Mouse (Mus musculus) hindbrain, embryonic 10.5 days (tissue): ENCODE measurements at regions not wholly inside any gene's neighbourhood (a gene's known extent, or its start where the extent isn't known, plus 50 kb on each side); places are given as distances from the start of the nearest gene placed in this dataset.
A peak's percentile ranks its signal among the peaks of the same experiment; 100 is the strongest.
"Not testable (repeated sequence)": the region's sequence is repeated elsewhere in the genome, so short reads cannot be mapped to it uniquely, and the experiment has no call there.

Experiments used
- DNase-seq: peaks from one replicate; pipeline ENCODE4 v3.0.0-alpha.2; 2017; ENCODE audit warnings: low spot score
- H3K27ac ChIP-seq: fragments of 300-500 bp; sonication (generic); 2 replicates; pipeline ENCODE4 v1.5.1; 2016; ENCODE audit warnings: mild to moderate bottlenecking, moderate library complexity
- H3K27me3 ChIP-seq: fragments of 300-500 bp; sonication (generic); 2 replicates; pipeline ENCODE4 v1.6.1; 2016; ENCODE audit warnings: mild to moderate bottlenecking; ENCODE audit not compliant: poor library complexity, insufficient read depth, severe bottlenecking
- H3K36me3 ChIP-seq: fragments of 300-500 bp; sonication (generic); 2 replicates; pipeline ENCODE4 v1.6.1; 2016; ENCODE audit warnings: mild to moderate bottlenecking, moderate library complexity
- H3K4me1 ChIP-seq: fragments of 300-500 bp; sonication (generic); replicated peaks from 2 replicates; pipeline ENCODE4 v1.6.1; 2016; ENCODE audit warnings: mild to moderate bottlenecking
- H3K4me3 ChIP-seq: fragments of 300-500 bp; sonication (generic); 2 replicates; pipeline ENCODE4 v1.5.1; 2016; ENCODE audit warnings: mild to moderate bottlenecking, moderate library complexity
- H3K9me3 ChIP-seq: fragments of 300-500 bp; sonication (generic); 2 replicates; pipeline ENCODE4 v1.6.1; 2016; ENCODE audit warnings: mild to moderate bottlenecking, moderate library complexity
- WGBS: fragments of 180-500 bp; shearing (Covaris S2); methylation state at CpG from one replicate; pipeline ENCODE4 v1.1.7; 2016; 5-methylcytosine and 5-hydroxymethylcytosine counted together

DNA sequence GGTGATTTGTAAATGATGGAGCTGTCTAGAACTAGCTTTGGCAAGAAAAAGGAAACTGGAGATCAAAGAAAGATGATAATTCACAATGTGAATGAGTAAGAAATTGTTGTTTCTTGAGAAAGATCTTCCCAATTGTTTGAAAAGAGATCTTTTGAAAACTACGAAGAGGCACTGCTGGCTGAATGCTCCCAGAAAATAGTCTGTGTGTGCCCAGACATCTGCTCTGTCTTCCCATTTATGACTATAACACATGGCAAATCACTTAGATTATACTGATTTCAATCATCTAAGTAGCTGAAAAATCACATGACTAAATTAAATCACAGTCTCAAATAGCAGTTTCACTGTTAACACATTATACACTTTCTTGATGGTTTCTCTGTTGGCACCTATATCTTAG, 434.2 kb upstream of the Sema6d start:
- no peak for DNase-seq
- 91% methylated on average over 1 of the region's 1 CpGs for WGBS
- no peaks in the 10 kb centered on the region for H3K36me3 ChIP-seq
- no peak overlapping the region for H3K4me3 ChIP-seq
- no peak overlapping the region for H3K27ac ChIP-seq
- no peaks in the 10 kb centered on the region for H3K9me3 ChIP-seq
- H3K27me3 ChIP-seq, result no peaks in the 10 kb centered on the region
- no peaks in the 10 kb centered on the region for H3K4me1 ChIP-seq

GRCm38 (mm10) chr2:123688290-123689030, 401.3 kb upstream of the Sema6d start:
- Histone ChIP-seq H3K4me1 (no peaks in the 10 kb centered on the region), H3K9me3 (no peaks in the 10 kb centered on the region), H3K27me3 (no peaks in the 10 kb centered on the region), H3K27ac (no peak overlapping the region), H3K36me3 (no peaks in the 10 kb centered on the region), H3K4me3 (no peak overlapping the region)
- WGBS, result 81% methylated on average over 4 of the region's 4 CpGs
- no peak for DNase-seq

GRCm38 (mm10) chr2:123689801-123690200, 400.0 kb upstream of the Sema6d start:
- H3K4me3 ChIP-seq, result no peak overlapping the region
- no peaks in the 10 kb centered on the region for H3K27me3 ChIP-seq
- WGBS, result 90% methylated on average over 1 of the region's 1 CpGs
- H3K9me3 ChIP-seq, result no peaks in the 10 kb centered on the region
- H3K4me1 ChIP-seq, result no peaks in the 10 kb centered on the region
- H3K36me3 ChIP-seq, result no peaks in the 10 kb centered on the region
- H3K27ac ChIP-seq, result no peak overlapping the region
- no peak for DNase-seq

GRCm38 (mm10) chr2:123739688-123740087, 350.1 kb upstream of the Sema6d start:
- Histone ChIP-seq H3K4me1 (no peaks in the 10 kb centered on the region), H3K27ac (no peak overlapping the region), H3K9me3 (no peaks in the 10 kb centered on the region), H3K4me3 (no peak overlapping the region), H3K27me3 (no peaks in the 10 kb centered on the region), H3K36me3 (no peaks in the 10 kb centered on the region)
- WGBS, result 86% methylated on average over 4 of the region's 4 CpGs
- no peak for DNase-seq

DNA sequence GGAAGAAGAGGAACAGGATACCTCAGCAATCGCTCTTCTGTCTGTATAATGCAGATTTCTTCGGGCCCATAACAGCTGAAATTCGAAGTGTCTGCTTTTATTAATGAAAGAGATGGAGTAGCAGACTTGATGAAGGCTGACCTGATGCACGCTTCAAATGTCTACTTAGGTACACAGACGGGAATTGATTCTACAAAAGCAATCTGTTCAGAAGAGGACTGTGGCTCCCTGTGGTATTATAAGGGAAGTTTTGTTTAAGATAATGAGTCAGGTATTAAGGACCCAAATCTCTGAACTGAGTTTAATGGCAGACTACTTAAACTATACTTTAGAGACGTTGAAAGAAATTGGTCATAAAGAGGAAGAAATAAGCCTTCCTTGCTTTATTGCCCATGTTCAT, 349.2 kb upstream of the Sema6d start:
- Histone ChIP-seq H3K4me1 (no peaks in the 10 kb centered on the region), H3K9me3 (no peaks in the 10 kb centered on the region), H3K27ac (no peak overlapping the region), H3K36me3 (no peaks in the 10 kb centered on the region), H3K27me3 (no peaks in the 10 kb centered on the region), H3K4me3 (no peak overlapping the region)
- DNase-seq, result no peak
- 89% methylated on average over 6 of the region's 6 CpGs for WGBS

DNA sequence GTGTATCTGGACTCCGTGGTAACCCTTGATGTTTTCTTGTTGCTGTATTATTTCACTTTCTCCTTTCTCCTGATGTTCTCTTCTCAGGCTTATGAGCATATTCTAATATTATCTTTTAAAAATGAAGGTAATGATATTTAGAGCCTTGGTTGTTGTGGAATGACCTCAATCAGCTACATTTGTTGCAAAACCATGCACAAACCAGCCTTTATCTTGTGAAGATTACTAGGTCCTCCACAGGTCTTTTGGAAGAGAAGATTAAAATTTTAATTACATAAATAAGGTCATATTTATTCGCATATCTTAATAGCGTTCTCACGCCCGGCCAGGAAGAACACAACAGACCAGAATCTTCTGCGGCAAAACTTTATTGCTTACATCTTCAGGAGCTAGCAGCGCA, 335.5 kb upstream of the Sema6d start:
- Histone ChIP-seq H3K36me3 (no peaks in the 10 kb centered on the region), H3K4me1 (no peaks in the 10 kb centered on the region), H3K4me3 (peak overlapping the region; percentile 37), H3K27me3 (no peaks in the 10 kb centered on the region), H3K9me3 (no peaks in the 10 kb centered on the region), H3K27ac (no peak overlapping the region; the same call in 1 of the 2 replicates)
- WGBS, result 78% methylated on average over 7 of the region's 7 CpGs
- DNase-seq, result no peak

- not testable (repeated sequence) for H3K27me3 ChIP-seq, H3K27ac ChIP-seq, H3K4me1 ChIP-seq, DNase-seq, H3K36me3 ChIP-seq, H3K9me3 ChIP-seq
- WGBS, result 52% methylated on average over 21 of the region's 24 CpGs
- H3K4me3 ChIP-seq, result peak overlapping the region; percentile 37; the same call in 1 of the 2 replicates
These were observed 334.9 kb upstream of the Sema6d start for GRCm38 (mm10) chr2:123754656-123755499.

DNA sequence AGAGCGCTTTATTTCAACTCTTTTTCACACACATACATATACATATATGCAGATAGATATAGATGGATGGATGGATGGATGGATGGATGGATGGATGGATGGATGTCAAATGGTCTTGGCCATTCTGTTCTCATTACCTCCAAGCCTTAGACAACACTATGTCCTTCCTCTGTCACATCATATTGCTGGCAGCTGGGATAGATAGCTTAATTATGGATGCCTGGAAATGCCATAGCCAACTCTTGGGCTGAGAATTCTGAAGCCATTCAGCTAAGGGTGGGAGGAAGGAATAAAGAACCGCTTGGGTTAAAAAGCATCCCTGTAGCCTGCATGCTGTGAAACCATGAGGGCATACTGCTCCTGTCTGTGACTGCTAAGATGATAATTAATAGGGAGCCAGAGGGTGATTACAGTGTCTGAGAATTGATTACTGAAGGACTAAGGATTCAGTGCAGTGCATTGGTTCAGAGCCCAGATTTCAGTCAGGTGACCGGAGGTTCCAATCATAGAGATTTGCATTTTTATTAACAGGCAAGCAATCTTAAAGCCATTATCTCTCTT, 290.5 kb upstream of the Sema6d start:
- H3K36me3 ChIP-seq, result no peaks in the 10 kb centered on the region
- H3K4me1 ChIP-seq, result no peaks in the 10 kb centered on the region
- no peak for DNase-seq
- H3K4me3 ChIP-seq, result no peak overlapping the region
- no peak overlapping the region for H3K27ac ChIP-seq
- no peaks in the 10 kb centered on the region for H3K27me3 ChIP-seq
- no peaks in the 10 kb centered on the region for H3K9me3 ChIP-seq
- 83% methylated on average over 3 of the region's 3 CpGs for WGBS

- DNase-seq, result no peak
- Histone ChIP-seq H3K4me3 (no peak overlapping the region), H3K36me3 (no peaks in the 10 kb centered on the region), H3K27ac (no peak overlapping the region), H3K27me3 (no peaks in the 10 kb centered on the region), H3K9me3 (no peaks in the 10 kb centered on the region), H3K4me1 (no peaks in the 10 kb centered on the region)
- WGBS, result 80% methylated on average over 2 of the region's 2 CpGs
These were observed 284.1 kb upstream of the Sema6d start for GRCm38 (mm10) chr2:123805646-123806045.

- 70% methylated on average over 2 of the region's 2 CpGs for WGBS
- Histone ChIP-seq H3K4me3 (no peak overlapping the region), H3K27me3 (no peaks in the 10 kb centered on the region), H3K27ac (no peak overlapping the region), H3K9me3 (no peaks in the 10 kb centered on the region), H3K36me3 (no peaks in the 10 kb centered on the region), H3K4me1 (no peaks in the 10 kb centered on the region)
- no peak for DNase-seq
These were observed 283.4 kb upstream of the Sema6d start for GRCm38 (mm10) chr2:123806370-123806769.

DNA sequence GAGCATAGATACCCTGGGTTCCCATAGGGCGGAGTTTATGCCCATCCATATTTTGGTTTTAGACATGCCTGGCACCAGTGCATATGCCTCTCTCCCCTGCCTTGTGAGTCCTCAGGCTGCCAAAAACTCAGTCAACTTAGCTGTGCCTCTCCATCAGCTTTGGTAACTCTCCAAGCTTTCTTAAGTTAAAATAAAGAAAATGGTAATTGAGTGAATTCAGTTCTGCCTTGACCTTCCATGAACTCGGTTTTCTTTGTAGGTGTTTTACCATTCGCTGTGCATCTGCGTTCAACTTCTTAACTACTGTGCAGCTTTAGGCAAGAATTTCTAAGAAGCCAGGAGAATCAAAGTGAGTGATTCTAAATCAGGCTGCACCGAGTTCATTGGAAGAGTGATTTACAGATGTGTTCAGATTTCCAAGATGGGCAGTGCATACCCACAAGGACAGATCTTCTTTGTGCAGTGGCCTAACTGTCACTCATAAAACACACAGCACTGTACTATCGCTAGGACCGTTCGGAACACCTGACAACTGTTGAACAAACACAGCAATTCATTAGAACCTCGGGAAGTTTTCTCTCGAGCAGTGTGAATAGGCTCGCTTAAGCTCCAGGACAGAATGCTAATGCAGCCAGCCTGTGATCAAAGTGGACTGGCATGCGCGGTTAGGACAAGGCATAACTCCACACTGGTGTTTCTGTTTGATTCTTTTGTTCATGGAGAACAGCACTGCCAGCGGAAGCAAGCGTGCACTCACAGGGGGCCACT, 276.4 kb upstream of the Sema6d start:
- WGBS, result 53% methylated on average over 15 of the region's 15 CpGs
- H3K27me3 ChIP-seq, result no peaks in the 10 kb centered on the region
- H3K36me3 ChIP-seq, result no peaks in the 10 kb centered on the region
- H3K27ac ChIP-seq, result peak overlapping the region; percentile 67
- H3K9me3 ChIP-seq, result no peaks in the 10 kb centered on the region
- H3K4me3 ChIP-seq, result no peak overlapping the region; the same call in 1 of the 2 replicates
- peaks cover 12% of the 10 kb centered on the region for H3K4me1 ChIP-seq
- peak; percentile 10 for DNase-seq

GRCm38 (mm10) chr2:123813950-123814337, 275.8 kb upstream of the Sema6d start:
- H3K27me3 ChIP-seq, result no peaks in the 10 kb centered on the region
- no peaks in the 10 kb centered on the region for H3K9me3 ChIP-seq
- H3K4me3 ChIP-seq, result no peak overlapping the region
- H3K36me3 ChIP-seq, result no peaks in the 10 kb centered on the region
- DNase-seq, result no peak
- WGBS, result 48% methylated on average over 3 of the region's 3 CpGs
- peak overlapping the region; percentile 67 for H3K27ac ChIP-seq
- peaks cover 12% of the 10 kb centered on the region for H3K4me1 ChIP-seq
